In genomic region chr1:154309650-154310049, GRCm38 (mm10) we compare ENCODE assay signal across 15 mouse cellular contexts.
A peak's percentile ranks its signal among the peaks of the same experiment; 100 is the strongest.
DNase-seq lines count a peak whose midpoint lies in the region; ATAC-seq and TF ChIP-seq lines count a peak whose summit lies in the region.
"Had no signal": no experiment of that assay in that cellular context is flagged by ENCODE, and none has a peak within 500 bp of the region (broad histone marks: within the 10 kb centered on the region; RNA-seq: fewer than 3 reads in every experiment).

No protein-coding gene starts in this region.

- H3K4me3 ChIP-seq in lung, embryonic 14.5 days (ENCODE audit: low read depth, low read length), result no peak overlapping the region
- H3K4me3 ChIP-seq in lung, adult 2 months (replicated peaks; ENCODE audit: extremely low read depth, low read depth, low read length), result no peak overlapping the region
- H3K4me3 ChIP-seq: embryonic facial prominence, embryonic 12.5 days; heart, embryonic 13.5 days; hindbrain, embryonic 13.5 days; liver, embryonic 12.5 days; neural tube, embryonic 12.5 days had no signal

- DNase-seq in adrenal gland, adult 2 months, result peak; percentile 4
- no peak for DNase-seq in adrenal gland, adult 8-10 months
- peak; percentile 0 for DNase-seq in heart, adult 8-10 months (ENCODE audit: low spot score)
- no peak for DNase-seq in heart, postnatal 36 days
- DNase-seq in lung, embryonic 14.5 days, result peak; percentile 70
- no peak for DNase-seq in lung, adult 2 months
- DNase-seq in lung, postnatal 14 days, result peak; percentile 49
- no peak for DNase-seq in frontal cortex, postnatal 25 days (ENCODE audit: low spot score in 2 of 2)
- DNase-seq: cerebellum, postnatal 36 days had no signal

- intact Hi-C loops in heart, postnatal 36 days (cut with DNase I), result no loop called here

- no peak for ATAC-seq in lung, embryonic 14.5 days (ENCODE audit: insufficient read depth)
- ATAC-seq: liver, embryonic 12.5 days had no signal

- no peak overlapping the region for H3K4me2 ChIP-seq in lung, embryonic 14.5 days
- H3K4me2 ChIP-seq: embryonic facial prominence, embryonic 12.5 days; heart, embryonic 13.5 days; hindbrain, embryonic 13.5 days; liver, embryonic 12.5 days; neural tube, embryonic 12.5 days had no signal

- no peak for TF ChIP-seq POLR2A in lung, adult 2 months (IDR thresholded peaks at IDR 0.05; ENCODE audit: borderline replicate concordance, extremely low read depth, low read depth, low read length)

- H3K27me3 ChIP-seq in lung, embryonic 14.5 days (ENCODE audit: insufficient read depth, low read length), result no peaks in the 10 kb centered on the region
- H3K27me3 ChIP-seq: CH12.LX; embryonic facial prominence, embryonic 12.5 days; heart, embryonic 13.5 days; hindbrain, embryonic 13.5 days; liver, embryonic 12.5 days; neural tube, embryonic 12.5 days had no signal

- H3K4me1 ChIP-seq in lung, embryonic 14.5 days (ENCODE audit: insufficient read depth), result no peaks in the 10 kb centered on the region
- no peaks in the 10 kb centered on the region for H3K4me1 ChIP-seq in lung, adult 2 months (ENCODE audit: control insufficient read depth, insufficient read depth, low read length)
- H3K4me1 ChIP-seq: embryonic facial prominence, embryonic 12.5 days; heart, embryonic 13.5 days; hindbrain, embryonic 13.5 days; liver, embryonic 12.5 days; neural tube, embryonic 12.5 days had no signal

- H3K9ac ChIP-seq in lung, embryonic 14.5 days, result no peak overlapping the region
- H3K9ac ChIP-seq: embryonic facial prominence, embryonic 12.5 days; heart, embryonic 13.5 days; hindbrain, embryonic 13.5 days; liver, embryonic 12.5 days; neural tube, embryonic 12.5 days had no signal

- 22% methylated on average over 2 of the region's 2 CpGs for WGBS in lung, embryonic 14.5 days
- WGBS in lung, adult 2 months, result 22% methylated on average over 2 of the region's 2 CpGs

- H3K9me3 ChIP-seq in lung, embryonic 14.5 days (ENCODE audit: low read depth, low read length), result no peaks in the 10 kb centered on the region
- H3K9me3 ChIP-seq: embryonic facial prominence, embryonic 12.5 days; heart, embryonic 13.5 days; hindbrain, embryonic 13.5 days; liver, embryonic 12.5 days; neural tube, embryonic 12.5 days had no signal

- no peak for TF ChIP-seq CTCF in lung, embryonic 14.5 days (IDR thresholded peaks at IDR 0.05; ENCODE audit: low read depth)
- no peak for TF ChIP-seq CTCF in lung, adult 2 months (IDR thresholded peaks at IDR 0.05; ENCODE audit: insufficient read depth, low read length)

- no peak overlapping the region for H3K27ac ChIP-seq in lung, embryonic 14.5 days (ENCODE audit: low read depth)
- H3K27ac ChIP-seq: embryonic facial prominence, embryonic 12.5 days; heart, embryonic 13.5 days; hindbrain, embryonic 13.5 days; liver, embryonic 12.5 days; neural tube, embryonic 12.5 days had no signal

- no peaks in the 10 kb centered on the region for H3K36me3 ChIP-seq in lung, embryonic 14.5 days (ENCODE audit: insufficient read depth)
- H3K36me3 ChIP-seq: embryonic facial prominence, embryonic 12.5 days; heart, embryonic 13.5 days; hindbrain, embryonic 13.5 days; liver, embryonic 12.5 days; neural tube, embryonic 12.5 days had no signal

Comparison
In these comparisons a context has a peak if more than half of its experiments do, and no peak if none do; other contexts are left out.
1. DNase-seq: peak in adrenal gland, adult 2 months (single experiment), heart, adult 8-10 months (single experiment), lung, embryonic 14.5 days (single experiment) and lung, postnatal 14 days (single experiment); none in adrenal gland, adult 8-10 months (single experiment), heart, postnatal 36 days (0 of 2), lung, adult 2 months (single experiment) and frontal cortex, postnatal 25 days (0 of 2).